Mouse (Mus musculus) intestine, embryonic 16.5 days (tissue): ENCODE data around the gene Ccdc73. TPM values are rescaled to one million over a fixed set of nuclear protein-coding genes. Genes with fewer than 3 reads are reported as not detected.

Source experiments
- ATAC-seq: fragments of 200-750 bp; cut with Nextera tagmentation; 2 replicates; pipeline ENCODE4 v1.8.0; 2017; ENCODE audit warnings: moderate TSS enrichment, moderate library complexity
- H3K27ac ChIP-seq: fragments of 300-500 bp; sonication (generic); 2 replicates; pipeline ENCODE4 v1.5.1; 2014; ENCODE audit warnings: mild to moderate bottlenecking, low read length
- H3K27me3 ChIP-seq: fragments of 300-500 bp; sonication (generic); replicated peaks from 2 replicates; pipeline ENCODE4 v1.6.1; 2014; ENCODE audit warnings: low read length, control low read depth, mixed read lengths; ENCODE audit not compliant: control insufficient read depth, insufficient read depth
- H3K36me3 ChIP-seq: fragments of 300-500 bp; sonication (generic); 2 replicates; pipeline ENCODE4 v1.6.1; 2014; ENCODE audit warnings: low read length, control low read depth; ENCODE audit not compliant: control insufficient read depth, insufficient read depth
- H3K4me1 ChIP-seq: fragments of 300-500 bp; sonication (generic); 2 replicates; pipeline ENCODE4 v1.6.1; 2014; ENCODE audit warnings: low read length, control low read depth, mixed read lengths; ENCODE audit not compliant: control insufficient read depth, insufficient read depth
- H3K4me2 ChIP-seq: fragments of 300-500 bp; sonication (generic); 2 replicates; pipeline ENCODE4 v1.6.1; 2014; ENCODE audit warnings: low read depth, low read length, control low read depth
- H3K4me3 ChIP-seq: fragments of 300-500 bp; sonication (generic); 2 replicates; pipeline ENCODE4 v1.5.1; 2014; ENCODE audit warnings: mild to moderate bottlenecking, low read length
- H3K9ac ChIP-seq: fragments of 300-500 bp; sonication (generic); 2 replicates; pipeline ENCODE4 v1.6.1; 2014; ENCODE audit warnings: low read depth, low read length
- H3K9me3 ChIP-seq: fragments of 300-500 bp; sonication (generic); 2 replicates; pipeline ENCODE4 v1.6.1; 2016; ENCODE audit warnings: low read length, control low read depth; ENCODE audit not compliant: control insufficient read depth
- WGBS: fragments of 180-500 bp; shearing (Covaris S2); extraction: QIAGEN DNeasy Blood & Tissue Kit; methylation state at CpG from one replicate; pipeline ENCODE4 v1.1.7; 2014; 5-methylcytosine and 5-hydroxymethylcytosine counted together
- polyA plus RNA-seq: library from polyadenylated mRNA; unstranded; fragments of >200 nt; fragmentation: Nextera tagmentation; extraction: Ambion mirVana; gene quantifications from 2 replicates; pipeline ENCODE4 v1.2.1, GENCODE M21; 2015

Gene Ccdc73
- polyA plus RNA-seq, 1 experiment from 2014 or later: 6.0 TPM

- Histone ChIP-seq H3K9ac (no peak overlapping the region), H3K4me2 (no peak overlapping the region), H3K4me1 (no peaks in the 10 kb centered on the region), H3K9me3 (no peaks in the 10 kb centered on the region), H3K27me3 (no peaks in the 10 kb centered on the region), H3K4me3 (no peak overlapping the region), H3K36me3 (no peaks in the 10 kb centered on the region), H3K27ac (no peak overlapping the region)
- 86% methylated on average over 3 of the region's 3 CpGs for WGBS
- no peak for ATAC-seq
These were observed 48.1 kb downstream of the Ccdc73 start for GRCm38 (mm10) chr2:104915709-104916108.

- 6% methylated on average over 1 of the region's 1 CpGs for WGBS
- no peaks in the 10 kb centered on the region for H3K9me3 ChIP-seq
- H3K27me3 ChIP-seq: no peaks in the 10 kb centered on the region
- H3K36me3 ChIP-seq: no peaks in the 10 kb centered on the region
- H3K27ac ChIP-seq: no peak overlapping the region
- ATAC-seq: no peak
- H3K4me3 ChIP-seq: no peak overlapping the region
- H3K4me1 ChIP-seq: no peaks in the 10 kb centered on the region
- H3K9ac ChIP-seq: no peak overlapping the region
- no peak overlapping the region for H3K4me2 ChIP-seq
These were observed 96.9 kb downstream of the Ccdc73 start for GRCm38 (mm10) chr2:104964492-104964891.

- no peak for ATAC-seq
- H3K4me3 ChIP-seq: no peak overlapping the region
- H3K27me3 ChIP-seq: no peaks in the 10 kb centered on the region
- no peaks in the 10 kb centered on the region for H3K4me1 ChIP-seq
- no peaks in the 10 kb centered on the region for H3K9me3 ChIP-seq
- no peaks in the 10 kb centered on the region for H3K36me3 ChIP-seq
- H3K9ac ChIP-seq: no peak overlapping the region
- H3K4me2 ChIP-seq: no peak overlapping the region
- WGBS: 38% methylated on average over 2 of the region's 2 CpGs
- H3K27ac ChIP-seq: no peak overlapping the region
These were observed 114.1 kb downstream of the Ccdc73 start for GRCm38 (mm10) chr2:104981712-104982111.

GRCm38 (mm10) chr2:104985796-104986195 lies 118.2 kb downstream of the Ccdc73 start:
- Histone ChIP-seq H3K4me2 (no peak overlapping the region), H3K36me3 (no peaks in the 10 kb centered on the region), H3K9ac (no peak overlapping the region), H3K4me3 (no peak overlapping the region), H3K27ac (no peak overlapping the region), H3K9me3 (no peaks in the 10 kb centered on the region), H3K4me1 (no peaks in the 10 kb centered on the region), H3K27me3 (no peaks in the 10 kb centered on the region)
- WGBS: 53% methylated on average over 3 of the region's 3 CpGs
- ATAC-seq: no peak

GRCm38 (mm10) chr2:104988974-104989373 lies 121.4 kb downstream of the Ccdc73 start:
- H3K9me3 ChIP-seq: no peaks in the 10 kb centered on the region
- H3K4me3 ChIP-seq: no peak overlapping the region
- H3K9ac ChIP-seq: no peak overlapping the region
- 77% methylated on average over 1 of the region's 1 CpGs for WGBS
- H3K4me1 ChIP-seq: no peaks in the 10 kb centered on the region
- no peak overlapping the region for H3K4me2 ChIP-seq
- no peaks in the 10 kb centered on the region for H3K27me3 ChIP-seq
- no peak for ATAC-seq
- H3K27ac ChIP-seq: no peak overlapping the region
- no peaks in the 10 kb centered on the region for H3K36me3 ChIP-seq

GRCm38 (mm10) chr2:104994436-104994835 lies 126.8 kb downstream of the Ccdc73 start:
- Histone ChIP-seq H3K9ac (no peak overlapping the region), H3K27ac (no peak overlapping the region), H3K4me3 (no peak overlapping the region), H3K36me3 (no peaks in the 10 kb centered on the region), H3K27me3 (no peaks in the 10 kb centered on the region), H3K4me1 (no peaks in the 10 kb centered on the region), H3K4me2 (no peak overlapping the region), H3K9me3 (no peaks in the 10 kb centered on the region)
- ATAC-seq: no peak
- 36% methylated on average over 2 of the region's 2 CpGs for WGBS

GRCm38 (mm10) chr2:104996201-104996600 lies 128.6 kb downstream of the Ccdc73 start:
- Histone ChIP-seq H3K9ac (no peak overlapping the region), H3K36me3 (no peaks in the 10 kb centered on the region), H3K4me3 (no peak overlapping the region), H3K27me3 (no peaks in the 10 kb centered on the region), H3K4me2 (no peak overlapping the region), H3K27ac (no peak overlapping the region), H3K9me3 (no peaks in the 10 kb centered on the region), H3K4me1 (no peaks in the 10 kb centered on the region)
- 70% methylated on average over 3 of the region's 3 CpGs for WGBS
- ATAC-seq: no peak

GRCm38 (mm10) chr2:105007236-105007635 lies 139.6 kb downstream of the Ccdc73 start:
- Histone ChIP-seq H3K36me3 (peaks cover 12% of the 10 kb centered on the region; the same call in 1 of the 2 replicates), H3K9ac (no peak overlapping the region), H3K9me3 (no peaks in the 10 kb centered on the region), H3K4me3 (no peak overlapping the region), H3K27ac (no peak overlapping the region), H3K27me3 (no peaks in the 10 kb centered on the region), H3K4me2 (no peak overlapping the region), H3K4me1 (no peaks in the 10 kb centered on the region)
- ATAC-seq: no peak

GRCm38 (mm10) chr2:105016192-105016966 lies 148.8 kb downstream of the Ccdc73 start:
- peak overlapping the region; percentile 39 for H3K27ac ChIP-seq
- peaks cover 1% of the 10 kb centered on the region; the same call in 1 of the 2 replicates for H3K36me3 ChIP-seq

GRCm38 (mm10) chr2:105016967-105017287 lies 149.3 kb downstream of the Ccdc73 start, which contains the start of gene Eif3m:
TSS of gene Eif3m (minus strand) at chr2:105017080.
- Histone ChIP-seq H3K27me3 (no peaks in the 10 kb centered on the region), H3K9ac (peak within 1 kb of the TSS; percentile 92), H3K36me3 (no peaks in the 10 kb centered on the region), H3K4me2 (peak within 1 kb of the TSS; percentile 69), H3K4me3 (peak within 1 kb of the TSS; percentile 90), H3K9me3 (no peaks in the 10 kb centered on the region), H3K27ac (peak within 1 kb of the TSS; percentile 83), H3K4me1 (peaks cover 6% of the 10 kb centered on the region)
- ATAC-seq: peak; percentile 100
- under 1% methylated on average over 25 of the region's 25 CpGs for WGBS

More at GRCm38 (mm10) chr2:105016192-105016966, 148.8 kb downstream of the Ccdc73 start:
- peak overlapping the region; percentile 90 for H3K4me3 ChIP-seq
- no peaks in the 10 kb centered on the region for H3K27me3 ChIP-seq
- peak overlapping the region; percentile 92 for H3K9ac ChIP-seq
- H3K4me1 ChIP-seq: peaks cover 6% of the 10 kb centered on the region
- H3K4me2 ChIP-seq: peak overlapping the region; percentile 66
- H3K9me3 ChIP-seq: no peaks in the 10 kb centered on the region
- under 1% methylated on average over 43 of the region's 43 CpGs for WGBS
- ATAC-seq: peak; percentile 79
